Mouse (Mus musculus) colon, adult 2 months (tissue): ENCODE data around the gene Slc35g2. TPM values are rescaled to one million over a fixed set of nuclear protein-coding genes. Genes with fewer than 3 reads are reported as not detected.

Source experiments
- polyA plus RNA-seq: library from polyadenylated mRNA; depleted of rRNA; stranded (reverse); fragments of >200 nt; gene quantifications from 2 replicates; pipeline ENCODE4 v1.2.3, GENCODE M21; 2012; rRNA removed

Gene Slc35g2
- polyA plus RNA-seq = 1.8 and 2.2 TPM in 2 replicates

GRCm38 (mm10) chr9:100570626-100571233 is at the start of gene Slc35g2:
Slc35g2 (minus strand) TSS chr9:100571090.

DNA sequence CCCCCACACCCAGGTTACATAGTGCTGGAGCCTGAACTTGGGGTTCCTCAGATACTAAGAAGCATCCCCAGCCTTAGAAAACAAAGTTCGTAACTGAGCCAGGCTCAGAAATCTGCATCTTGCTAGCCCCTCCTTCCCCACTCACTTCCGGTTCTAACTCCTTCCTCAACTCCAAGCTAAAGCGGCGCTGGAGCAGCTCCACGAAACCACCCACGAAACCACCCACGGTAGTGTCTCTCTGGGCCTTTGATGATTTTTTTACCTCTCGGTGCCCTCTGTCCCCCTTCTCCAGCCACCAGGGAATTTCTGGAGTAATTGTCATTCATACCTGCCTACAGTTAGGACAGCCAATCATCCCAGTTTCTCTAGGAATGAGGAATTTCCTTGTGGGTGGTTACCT is 26.7 kb upstream of the Slc35g2 start, which contains the start of gene Stag1:
Gene Stag1 (plus strand): TSS at position 253 of the 400 bp plus-strand sequence.

GRCm38 (mm10) chr9:100545715-100546593 is 24.9 kb downstream of the Slc35g2 start, which contains the start of gene Nck1:
Nck1 (minus strand) TSS chr9:100546134.

Other genes with a start within 250 kb of the Slc35g2 start
- gene Il20rb, start 84.3 kb downstream of the Slc35g2 start, polyA plus RNA-seq = 0.98 and 1.8 TPM in 2 replicates
- 1.1 and 2.1 TPM in 2 replicates for gene Nck1, start 25.0 kb downstream of the Slc35g2 start, polyA plus RNA-seq
- 1.4 and 1.7 TPM in 2 replicates for gene Stag1, start 26.7 kb upstream of the Slc35g2 start, polyA plus RNA-seq